Mouse (Mus musculus) lung, postnatal 10 days (tissue): Measurements from ENCODE around the gene Xirp1.
A peak's percentile ranks its signal among the peaks of the same experiment; 100 is the strongest.

Source experiments
- DNase-seq: peaks from one replicate; pipeline ENCODE4 v3.0.0; 2021

Gene Xirp1

DNA sequence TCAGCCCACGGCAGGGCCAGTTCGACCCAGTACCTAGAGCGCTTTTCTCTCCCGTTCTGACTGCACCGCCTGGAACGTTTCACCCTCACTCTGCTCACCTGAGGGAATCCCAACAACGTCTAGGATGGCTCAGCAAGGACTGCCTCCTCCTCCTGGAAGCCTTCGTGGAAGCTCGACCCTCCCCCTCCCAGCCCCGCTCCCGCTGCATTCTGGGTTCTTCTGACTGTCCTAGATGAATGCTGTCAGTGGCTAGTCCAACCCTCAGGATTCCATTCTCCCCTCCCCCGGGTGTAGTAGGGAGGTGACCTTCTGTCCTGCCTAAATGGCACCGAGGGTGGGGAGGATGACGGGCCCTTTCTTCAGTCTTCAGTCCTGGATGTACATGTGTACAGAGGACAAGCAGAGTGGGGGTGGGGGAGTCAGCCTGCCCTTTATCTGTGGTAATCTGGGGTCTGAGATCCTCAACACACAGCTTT lies 38.8 kb downstream of the Xirp1 start, which contains the start of gene Csrnp1:
Gene Csrnp1 (minus strand): TSS at position 123 of the 476 bp plus-strand sequence.
- DNase-seq: peak; percentile 52

DNA sequence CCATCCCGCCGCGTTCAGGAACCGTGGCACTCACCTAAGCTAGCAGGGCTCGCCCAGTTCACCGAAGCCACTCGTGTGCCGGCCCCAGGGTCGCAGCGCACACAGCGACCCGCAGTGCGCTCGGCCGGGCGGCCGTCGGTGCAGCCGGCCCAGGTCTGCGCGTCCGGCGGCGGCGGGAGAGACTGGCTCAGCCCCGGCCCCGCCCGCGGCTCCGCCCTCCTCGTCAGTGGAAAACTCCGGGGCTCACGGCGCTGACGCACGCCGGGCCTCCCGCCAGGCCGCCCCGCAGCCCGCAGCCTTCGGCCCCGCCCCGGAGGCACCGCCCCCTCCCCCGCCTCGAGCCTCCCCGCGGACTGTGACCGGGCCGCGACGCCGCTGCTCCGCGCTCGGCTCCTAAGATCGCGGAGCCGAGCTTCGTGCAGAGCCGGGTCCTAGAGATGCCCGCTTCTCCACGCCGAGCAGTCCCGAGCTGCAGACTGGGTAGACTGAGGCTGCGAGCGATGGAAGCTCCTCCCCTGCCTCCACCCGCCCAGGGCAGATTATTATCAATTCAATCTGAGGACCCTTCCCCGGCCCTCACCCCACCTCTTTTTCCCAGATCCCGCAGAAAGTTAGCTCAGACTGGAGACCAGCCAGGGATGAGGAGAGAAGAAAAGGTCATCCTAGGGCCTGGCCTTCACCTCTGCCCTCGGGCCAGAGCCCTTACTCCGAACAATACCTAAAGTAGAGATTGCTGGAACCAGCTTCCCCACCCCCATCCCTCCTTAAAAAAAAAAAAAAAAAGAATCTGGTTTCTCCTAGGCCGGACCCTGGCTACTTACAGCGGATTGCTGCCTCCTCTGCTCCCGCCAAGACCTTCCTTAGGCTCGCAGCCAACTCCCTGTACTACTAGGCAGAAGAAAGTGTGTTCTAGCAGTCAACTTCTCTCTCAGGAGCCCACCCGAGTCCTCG lies 39.5 kb downstream of the Xirp1 start:
- DNase-seq: peak; percentile 95

DNA sequence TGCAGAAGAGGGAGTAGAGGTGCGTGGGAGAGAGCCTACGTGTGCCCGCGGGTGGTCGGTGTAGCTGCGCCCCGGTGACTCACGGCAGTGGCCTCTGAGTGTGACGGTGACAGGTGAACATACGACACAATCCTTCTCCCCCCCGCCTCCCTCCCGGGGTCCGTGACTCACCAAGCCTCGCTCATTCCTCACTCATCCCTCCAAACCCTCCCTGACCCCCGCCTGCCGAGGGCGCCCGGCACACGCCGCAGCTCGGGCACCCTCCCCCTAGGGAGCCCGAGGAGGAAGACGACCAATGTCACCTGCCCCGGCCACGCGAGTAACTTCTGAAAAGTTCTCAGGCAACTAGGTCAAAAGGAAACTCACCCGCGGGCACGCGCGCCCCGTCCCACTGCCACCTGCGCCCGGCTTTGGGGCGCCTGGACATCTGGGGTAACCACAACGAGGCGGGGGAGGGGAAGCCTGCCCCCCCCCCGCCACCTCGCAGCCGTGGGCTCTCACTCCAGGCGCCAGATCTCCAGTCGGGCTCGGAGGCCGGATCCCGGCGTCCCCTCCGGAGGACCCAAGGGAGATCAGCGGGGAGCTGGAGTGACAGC lies 40.3 kb downstream of the Xirp1 start:
- DNase-seq: peak; percentile 68

DNA sequence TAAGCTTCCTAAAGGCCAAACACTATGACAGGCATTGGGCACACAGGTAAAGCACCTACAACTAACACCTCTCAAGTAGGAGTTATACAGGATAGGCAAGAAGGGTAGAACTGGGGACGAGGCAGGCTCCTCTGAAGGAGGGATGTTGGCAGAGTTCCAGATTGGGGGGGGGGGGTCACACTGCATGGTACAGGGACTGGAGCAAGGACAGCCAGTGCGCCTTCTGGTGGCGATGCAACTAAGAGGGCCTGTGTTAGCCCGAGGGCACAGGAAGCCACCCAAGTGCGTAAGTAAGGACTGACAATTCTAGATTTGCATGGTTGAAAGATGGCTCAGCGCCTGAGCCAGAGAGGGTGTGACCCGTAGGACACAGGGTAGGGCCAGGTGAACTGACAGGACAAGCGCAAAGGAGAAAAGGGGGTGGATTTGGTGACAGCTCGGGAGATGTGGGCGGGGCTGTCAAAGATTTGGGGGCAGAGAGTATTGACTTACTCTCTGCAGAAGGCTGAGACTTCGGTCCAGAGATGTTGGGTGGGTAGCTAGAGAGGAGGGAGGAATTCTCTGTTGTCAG lies 41.1 kb downstream of the Xirp1 start:
- DNase-seq: peak; percentile 86

DNA sequence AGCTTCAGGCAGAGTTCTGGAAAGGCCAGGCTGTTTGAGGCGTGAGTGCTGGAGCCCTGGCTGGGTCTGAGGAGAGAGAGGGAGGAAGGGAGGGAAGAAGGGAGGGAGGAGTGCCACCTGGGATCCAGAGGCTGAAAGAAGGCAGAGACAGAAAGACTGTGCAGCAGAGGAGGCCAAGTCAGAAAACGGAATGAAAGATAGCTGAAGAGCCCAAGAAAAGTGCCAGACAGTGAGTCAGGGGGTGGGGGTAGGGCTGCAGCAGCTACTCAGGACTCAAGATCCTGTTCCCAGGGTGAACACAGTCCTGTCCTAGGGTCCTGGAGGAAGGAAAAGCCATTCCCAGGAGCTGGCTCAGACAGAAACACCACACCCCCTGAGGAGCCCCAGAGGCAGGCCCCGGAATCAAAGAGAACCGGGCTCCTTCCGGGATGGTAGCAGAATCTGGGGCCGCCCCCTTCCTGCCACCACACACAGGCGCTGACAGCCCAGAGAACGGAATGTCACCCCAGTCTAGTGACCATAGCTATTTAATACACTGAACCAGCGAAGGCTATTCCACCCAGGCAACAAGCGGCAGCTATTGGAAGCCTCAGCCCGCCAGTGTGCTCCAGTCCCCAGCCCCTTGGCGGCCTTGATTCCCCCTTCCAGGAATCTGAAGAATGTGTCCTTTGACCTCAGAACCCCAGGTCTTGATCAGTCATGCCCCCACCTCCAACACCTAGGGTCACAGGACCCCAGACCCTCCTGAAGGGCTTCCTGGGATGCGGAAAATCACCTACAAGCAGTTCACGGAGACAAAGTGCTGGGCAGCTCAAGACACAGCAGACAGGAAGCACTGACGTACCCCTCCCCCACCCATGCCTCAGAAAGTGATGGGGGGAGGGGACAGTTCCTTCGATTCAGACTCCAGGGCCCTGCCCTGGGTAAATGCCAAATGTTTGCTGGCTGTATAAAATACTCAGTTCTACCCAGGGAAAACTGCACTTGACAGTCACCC lies 41.9 kb downstream of the Xirp1 start:
- DNase-seq: peak; percentile 92

DNA sequence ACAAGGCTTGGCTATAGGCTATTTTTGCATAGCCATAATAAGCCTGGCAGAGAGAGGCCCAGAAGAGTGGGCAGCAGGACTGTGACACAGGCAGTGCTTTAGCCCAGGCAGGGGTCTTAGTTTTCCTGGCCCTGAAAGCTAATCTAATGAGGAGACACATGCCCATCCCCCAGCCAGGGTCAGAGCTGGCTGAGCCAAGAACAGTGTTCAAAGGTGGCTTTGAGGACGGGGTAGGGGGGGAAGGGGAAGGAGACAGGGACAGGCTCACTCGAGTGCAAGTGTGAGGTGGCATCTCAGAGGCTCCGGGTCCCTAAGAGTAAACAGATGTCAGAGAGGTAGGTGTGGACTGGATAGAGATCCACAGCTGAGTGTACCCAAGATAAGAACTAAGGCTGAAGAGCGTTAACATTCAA lies 42.6 kb downstream of the Xirp1 start:
- DNase-seq: peak; percentile 42

DNA sequence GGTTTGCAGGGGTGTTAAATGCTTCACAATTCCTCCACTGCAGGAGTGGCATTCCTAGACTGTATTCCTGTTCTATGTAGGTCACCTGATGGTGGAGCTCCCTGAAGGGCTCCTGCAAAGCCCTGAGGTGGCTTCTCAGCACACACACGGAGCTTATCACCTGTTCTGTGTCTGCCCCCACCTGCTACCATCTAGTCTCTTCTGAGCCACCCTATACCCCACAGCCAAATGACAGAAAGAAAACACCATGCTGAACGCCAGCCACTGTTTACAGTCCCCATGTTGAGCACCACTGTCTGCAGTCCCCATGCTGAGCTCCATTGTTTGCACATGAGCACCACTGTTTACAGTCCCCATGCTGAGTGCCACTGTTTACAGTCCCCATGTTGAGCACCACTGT lies 43.6 kb downstream of the Xirp1 start:
- DNase-seq: no peak

DNA sequence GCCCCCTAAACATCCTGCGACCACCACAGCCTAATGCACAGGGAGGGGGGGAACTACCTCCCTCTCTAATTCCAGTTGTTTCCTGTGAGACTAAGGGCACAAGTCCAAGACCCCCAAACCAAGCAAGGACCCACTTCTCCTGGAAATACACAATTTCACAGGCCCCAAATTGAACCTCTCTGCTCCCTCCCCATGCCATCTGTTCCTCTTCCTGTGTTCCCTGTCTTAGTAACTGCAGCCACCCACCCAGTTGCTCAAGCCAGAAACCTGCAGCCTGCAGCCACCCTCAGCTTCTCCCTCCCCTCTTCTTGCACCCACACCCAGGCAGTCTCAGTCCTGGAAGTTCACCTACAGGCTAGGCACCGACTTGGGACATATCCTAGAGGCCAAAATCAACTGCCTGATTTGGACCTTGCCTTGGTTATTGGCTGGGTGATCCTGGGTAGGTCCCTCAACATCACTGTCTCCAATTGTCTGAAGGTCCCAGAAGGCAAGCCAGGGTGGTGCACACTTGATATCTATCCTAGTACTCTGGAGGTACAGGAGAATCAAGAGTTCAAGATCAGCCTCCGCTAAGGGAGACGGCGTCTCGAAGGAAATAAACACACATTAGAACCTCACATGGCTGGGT lies 44.5 kb downstream of the Xirp1 start:
- no peak for DNase-seq

DNA sequence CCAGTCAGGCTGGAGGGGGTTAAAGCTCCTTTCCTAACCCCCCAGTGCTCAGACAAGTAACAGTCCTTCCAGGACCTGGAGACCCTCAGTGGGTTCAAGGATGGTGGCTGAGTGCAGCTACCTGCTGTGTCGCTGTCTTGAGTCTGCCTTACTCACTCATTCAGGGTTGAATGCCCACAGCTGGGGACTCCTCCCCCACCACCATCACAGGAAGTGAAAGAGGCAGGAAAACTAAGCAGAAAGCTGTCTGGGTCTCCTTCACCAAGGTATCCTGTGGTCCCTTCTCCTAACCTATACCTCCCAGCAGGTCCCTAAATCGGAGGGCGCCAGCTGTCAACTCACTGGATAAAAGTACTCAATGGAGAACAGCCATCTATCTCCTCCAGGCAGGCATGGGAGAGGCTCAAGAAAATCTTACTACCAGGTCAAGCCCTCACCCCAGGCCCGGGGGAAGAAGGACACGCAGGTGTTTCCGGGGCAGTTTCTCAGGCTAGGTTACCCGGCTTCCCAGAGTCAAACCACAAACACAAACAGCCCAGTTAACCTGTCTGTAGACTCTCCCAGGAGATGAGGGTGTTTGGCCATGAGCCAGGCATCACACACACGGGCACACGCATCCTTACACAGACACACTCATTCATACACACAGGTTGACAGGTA lies 45.1 kb downstream of the Xirp1 start:
- DNase-seq: no peak

DNA sequence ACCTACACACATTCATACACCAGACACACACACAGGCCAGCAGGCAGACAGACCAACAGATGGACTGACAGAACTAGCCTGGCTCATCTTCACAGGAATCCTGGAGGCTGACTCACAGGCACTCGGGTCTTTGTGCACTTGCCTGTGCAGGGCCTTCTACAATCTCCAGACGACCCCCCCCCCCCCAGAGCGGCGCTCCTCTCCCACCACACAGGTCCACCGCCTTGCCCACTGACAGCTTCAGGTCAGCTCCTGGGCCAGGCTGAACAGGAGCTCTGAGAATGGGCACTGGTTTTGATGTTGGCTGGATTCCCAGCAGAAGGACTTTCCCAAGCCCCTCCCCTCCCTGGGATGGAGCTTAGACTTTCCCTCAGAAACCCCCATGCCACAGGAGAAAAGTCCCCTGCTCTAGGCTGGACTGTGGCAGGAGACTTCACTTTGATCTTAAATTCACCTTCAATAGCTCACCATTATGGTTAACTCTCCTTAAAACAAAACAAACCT lies 45.8 kb downstream of the Xirp1 start:
- peak; percentile 53 for DNase-seq

DNA sequence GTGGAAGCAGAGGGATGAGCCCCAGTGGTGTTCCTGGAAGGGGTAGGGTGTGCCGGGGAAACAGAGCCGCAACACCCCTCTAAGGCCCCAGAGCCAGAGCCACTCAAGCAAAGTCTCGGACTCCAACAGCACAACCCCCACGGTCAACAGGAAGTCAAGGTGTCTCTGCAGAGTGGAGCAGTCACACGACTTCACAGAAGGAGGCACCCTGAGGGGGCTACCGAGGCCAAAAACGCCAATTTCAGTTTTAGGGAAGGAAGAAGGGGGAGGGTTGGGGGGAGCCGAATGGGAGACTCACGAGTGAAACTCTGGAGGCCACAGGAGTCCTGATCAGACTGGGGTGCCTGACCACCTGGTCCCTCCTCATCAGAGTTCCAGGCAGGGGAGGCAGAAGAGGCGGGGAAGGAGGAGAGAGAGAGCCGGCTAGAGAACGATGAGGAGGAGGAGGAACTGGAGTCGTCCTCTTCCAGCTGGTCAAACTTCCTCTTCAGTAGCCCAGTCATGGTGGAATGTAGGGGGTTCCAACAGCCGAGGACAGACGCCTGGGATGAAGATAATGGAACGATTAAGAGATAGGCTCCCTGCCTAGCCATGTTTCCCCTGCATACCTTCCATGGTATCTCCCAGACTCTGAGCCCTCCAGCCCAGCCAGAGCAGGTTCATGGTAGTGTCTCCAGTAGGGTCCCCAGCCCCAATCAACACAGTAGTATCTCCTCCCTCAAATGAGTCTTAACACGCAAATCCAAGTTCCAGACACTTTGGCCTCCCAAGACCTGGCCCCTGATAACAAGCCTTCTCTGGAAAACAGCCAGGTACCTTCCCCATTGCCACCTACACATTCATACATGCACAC lies 46.5 kb downstream of the Xirp1 start:
- DNase-seq: no peak

DNA sequence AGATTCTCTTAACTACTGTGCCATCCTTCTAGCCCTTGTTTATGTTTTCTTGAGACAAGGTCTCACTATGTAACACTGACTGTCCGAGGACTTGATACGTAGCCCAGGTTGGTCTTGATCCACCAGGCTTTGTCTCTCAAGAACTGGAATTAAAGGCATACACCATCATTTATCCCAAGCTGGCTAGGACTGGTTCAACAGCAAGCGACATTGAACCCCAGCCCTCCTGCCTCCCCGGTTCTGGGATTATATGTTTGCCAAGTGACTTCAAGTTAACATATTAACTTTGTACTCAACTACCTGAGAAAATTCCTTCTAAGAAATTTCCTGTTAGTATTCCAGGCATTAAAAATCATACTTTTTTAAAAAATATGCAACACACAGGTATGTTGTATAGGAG lies 48.1 kb downstream of the Xirp1 start:
- DNase-seq: no peak

DNA sequence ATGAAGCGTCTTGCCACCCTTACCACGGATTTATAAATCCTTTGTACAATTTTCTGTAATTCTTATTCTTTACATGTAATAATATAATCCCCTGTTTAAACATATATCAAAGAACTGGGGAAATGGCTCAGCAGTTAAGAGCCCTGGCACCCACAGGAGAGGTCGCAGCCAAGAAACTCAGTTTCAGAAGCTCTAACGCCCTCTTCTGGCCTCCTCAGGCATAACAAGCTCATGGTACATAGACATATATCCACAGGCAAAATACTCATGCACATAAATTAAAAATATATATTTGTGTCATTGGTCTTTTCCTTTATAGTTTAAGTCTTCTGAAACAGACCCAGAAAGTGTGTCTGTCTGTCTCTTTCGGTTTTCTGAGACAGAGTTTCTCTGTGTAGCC lies 48.8 kb downstream of the Xirp1 start:
- no peak for DNase-seq

DNA sequence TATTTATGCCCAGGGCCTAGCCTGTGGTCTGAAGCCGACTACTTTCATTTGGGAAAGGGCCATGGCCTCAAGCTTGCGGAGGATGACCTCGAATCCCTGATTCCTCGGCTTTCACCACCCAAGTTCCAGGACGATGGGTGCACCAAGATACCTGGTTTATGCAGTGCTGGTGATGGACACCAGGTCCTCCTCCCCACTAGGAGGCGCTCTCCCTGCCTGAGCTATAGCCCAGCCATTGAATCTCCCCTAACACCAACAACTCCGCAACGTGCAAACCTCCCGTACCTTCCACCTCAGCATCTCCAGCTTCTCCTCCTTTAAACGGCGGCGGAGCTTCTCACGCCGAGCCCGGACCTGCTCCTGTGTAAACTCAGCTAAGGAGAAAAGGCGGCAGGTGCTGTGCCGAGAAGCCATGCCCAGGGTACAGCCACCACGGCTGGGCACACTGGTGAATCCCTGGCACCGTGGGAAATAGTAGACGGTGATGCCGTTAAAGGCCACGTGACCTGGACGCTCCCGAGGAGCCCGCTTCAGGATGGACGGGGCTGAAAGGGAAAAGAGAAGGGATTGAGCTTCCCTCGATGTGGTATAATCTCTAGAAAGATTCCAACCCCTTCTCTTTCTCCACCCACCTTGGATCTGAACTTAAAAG lies 49.4 kb downstream of the Xirp1 start:
- DNase-seq: no peak

DNA sequence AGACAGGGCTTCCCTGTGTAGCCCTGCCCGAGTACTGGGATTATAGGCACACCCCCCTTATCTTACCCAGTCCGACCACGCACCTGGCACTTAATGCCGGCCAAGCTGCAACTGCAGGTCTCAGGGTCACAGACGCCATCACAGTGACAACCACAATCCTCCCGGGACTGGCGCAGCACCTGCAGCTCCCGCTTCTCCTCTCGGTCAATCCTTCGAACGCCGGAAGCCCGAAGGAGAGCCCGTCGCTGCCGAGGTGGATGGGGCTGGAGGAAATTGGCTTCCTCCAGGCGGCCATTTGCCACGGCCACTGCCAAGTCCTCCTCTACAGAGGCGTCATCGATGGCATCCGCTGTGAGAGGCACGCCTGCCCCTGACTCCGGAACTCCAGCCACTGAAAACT lies 50.1 kb downstream of the Xirp1 start:
- peak; percentile 41 for DNase-seq

DNA sequence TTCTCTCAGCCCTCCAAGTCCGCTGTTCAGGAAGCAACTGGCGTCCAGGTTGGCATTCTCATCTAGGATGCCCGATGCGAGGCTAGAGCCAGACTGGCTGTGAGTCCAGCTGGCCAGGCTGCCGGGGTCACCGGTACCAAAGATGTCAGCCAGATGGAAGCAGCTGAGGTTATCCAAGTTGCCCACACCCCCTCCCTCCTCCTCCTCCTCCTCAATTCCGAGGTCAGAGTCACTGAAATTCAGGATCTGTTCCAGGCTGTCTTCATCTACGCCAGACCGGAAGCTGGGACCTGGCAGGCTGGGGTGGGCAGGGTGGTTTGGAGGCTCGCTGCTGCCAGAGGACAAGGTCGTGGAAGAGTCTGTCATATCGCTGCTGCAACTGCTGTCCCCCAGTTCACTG lies 50.8 kb downstream of the Xirp1 start:
- DNase-seq: peak; percentile 42

DNA sequence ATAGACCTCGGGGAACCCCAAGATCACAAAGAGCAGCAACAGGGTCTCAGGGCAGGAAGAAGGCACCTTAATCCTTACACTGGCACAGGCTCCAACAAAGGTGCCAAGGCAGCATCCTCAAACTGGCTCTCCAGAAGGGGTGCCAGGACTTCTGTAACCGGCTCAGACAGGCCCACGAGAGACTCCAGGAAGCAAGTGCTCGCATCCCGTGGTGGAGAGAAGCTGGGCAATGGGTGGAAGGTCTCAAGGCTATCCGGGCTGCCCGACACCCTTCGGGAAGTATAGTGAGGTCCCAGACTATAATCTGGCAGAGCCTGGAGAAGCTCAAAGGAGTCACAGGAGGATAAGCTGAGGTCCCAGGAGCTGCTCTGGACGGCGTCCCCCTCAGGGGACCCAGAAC lies 51.2 kb downstream of the Xirp1 start:
- DNase-seq: no peak

DNA sequence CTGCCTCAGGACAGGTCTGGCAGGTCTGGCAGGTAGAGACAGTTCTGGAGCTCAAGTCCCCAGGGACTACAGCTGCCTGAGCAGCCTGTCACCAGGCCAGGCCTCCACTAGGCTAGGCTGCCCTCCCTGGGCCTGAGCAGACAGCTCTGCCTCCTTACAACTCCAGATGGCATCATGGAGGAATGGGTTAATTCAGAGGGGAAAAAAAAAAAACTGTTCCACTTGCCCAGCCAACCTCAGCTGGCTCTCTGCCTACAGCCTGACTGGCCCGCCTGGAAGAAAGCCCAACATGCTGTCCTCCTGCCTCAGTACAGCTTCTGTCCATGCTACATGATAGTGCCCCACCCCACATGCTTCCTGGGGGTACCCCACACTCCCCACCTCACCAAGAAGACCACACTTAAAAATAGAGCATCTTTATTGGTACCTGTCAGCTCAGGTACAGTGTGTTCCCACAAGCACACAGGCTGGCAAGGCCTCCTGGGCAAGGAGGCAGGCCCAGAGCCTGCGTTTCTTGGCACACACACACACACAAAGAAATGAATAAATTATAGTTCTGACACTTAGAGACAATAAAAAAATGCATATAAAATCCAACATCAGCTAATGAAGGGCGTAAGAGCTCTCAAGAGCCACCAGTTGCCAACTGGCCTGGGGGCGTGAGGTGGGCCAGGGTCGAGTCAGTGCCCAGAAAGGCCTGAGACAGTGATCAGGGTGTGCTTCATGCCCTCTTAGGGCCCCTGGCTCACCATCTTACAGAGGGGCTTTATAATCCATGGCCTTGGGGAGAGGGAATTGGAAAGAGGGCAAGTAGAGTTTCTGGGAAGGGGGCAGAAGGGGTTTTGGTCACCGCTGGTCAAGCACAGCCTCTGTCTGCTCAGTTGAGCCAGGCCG lies 52.4 kb downstream of the Xirp1 start:
- DNase-seq: peak; percentile 52

DNA sequence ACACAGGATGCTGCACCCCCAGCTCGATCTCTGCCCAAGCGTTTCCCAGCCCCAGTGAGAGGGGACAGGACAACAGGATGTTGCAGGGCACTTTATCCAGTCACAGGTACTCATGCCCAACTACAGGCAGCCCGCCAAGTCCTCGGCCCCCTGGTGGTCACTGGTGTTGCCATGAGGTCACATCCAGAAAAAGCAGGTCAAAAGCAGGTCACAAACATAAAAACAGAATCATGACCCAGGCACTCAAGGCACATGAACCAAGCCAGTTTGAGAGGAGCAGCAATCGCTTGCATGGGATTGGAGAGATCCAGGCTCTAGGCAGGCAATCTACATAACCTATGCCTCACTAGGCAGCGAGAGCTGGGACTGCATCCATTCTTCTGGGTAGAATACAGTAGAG lies 53.2 kb downstream of the Xirp1 start:
- peak; percentile 87 for DNase-seq
